Mouse (Mus musculus) gastrocnemius, adult 18-20 months (tissue): Measurements from ENCODE around the gene B4galnt4. TPM values are rescaled to one million over a fixed set of nuclear protein-coding genes. Genes with fewer than 3 reads are reported as not detected.
A peak's percentile ranks its signal among the peaks of the same experiment; 100 is the strongest.

Experiments
- DNase-seq: peaks from one replicate; pipeline ENCODE4 v3.0.0; 2021; ENCODE audit warnings: low spot score
- total RNA-seq, 2 experiments: library from RNA; stranded (reverse); gene quantifications; 2 replicates each; pipeline ENCODE4 v1.2.3; 2021

B4galnt4 gene
- total RNA-seq, 2 experiments from 2014 or later, result not detected

DNA sequence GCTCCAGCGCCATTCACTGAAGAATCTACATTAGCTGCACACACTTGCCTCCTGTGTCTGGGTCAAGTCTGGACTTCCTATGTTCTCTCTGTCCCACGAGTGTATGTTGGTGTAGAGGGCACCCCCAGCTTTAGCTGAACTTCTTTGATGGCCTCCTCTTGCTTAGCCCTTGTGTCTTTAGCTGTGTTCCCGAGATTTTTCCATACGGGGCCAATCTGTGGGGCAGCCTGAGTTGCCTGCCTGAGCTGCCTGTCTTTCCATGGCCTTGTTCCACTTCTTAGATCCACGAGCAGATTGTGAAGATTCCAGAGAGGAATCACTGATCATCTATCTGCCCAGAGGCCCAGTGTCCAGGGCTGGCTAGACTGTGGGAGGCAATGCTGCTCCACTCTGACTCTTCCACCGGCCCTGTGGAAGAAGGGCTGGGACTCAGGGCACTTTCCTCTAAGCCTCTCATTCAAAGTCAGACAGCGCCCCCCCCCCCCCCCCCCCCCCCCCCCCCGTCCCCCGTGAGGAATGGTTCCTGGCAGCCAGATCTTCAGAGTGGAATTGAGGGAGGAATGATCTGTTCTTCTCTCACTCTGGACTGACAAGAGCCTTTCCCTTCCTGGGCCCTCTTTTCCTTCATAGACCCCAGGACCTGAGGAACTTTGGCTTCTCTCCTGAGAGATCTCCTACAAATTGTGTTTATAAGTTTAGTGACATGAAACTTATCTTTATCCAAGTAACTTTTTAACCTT, 19.9 kb upstream of the B4galnt4 start:
- DNase-seq, result no peak

DNA sequence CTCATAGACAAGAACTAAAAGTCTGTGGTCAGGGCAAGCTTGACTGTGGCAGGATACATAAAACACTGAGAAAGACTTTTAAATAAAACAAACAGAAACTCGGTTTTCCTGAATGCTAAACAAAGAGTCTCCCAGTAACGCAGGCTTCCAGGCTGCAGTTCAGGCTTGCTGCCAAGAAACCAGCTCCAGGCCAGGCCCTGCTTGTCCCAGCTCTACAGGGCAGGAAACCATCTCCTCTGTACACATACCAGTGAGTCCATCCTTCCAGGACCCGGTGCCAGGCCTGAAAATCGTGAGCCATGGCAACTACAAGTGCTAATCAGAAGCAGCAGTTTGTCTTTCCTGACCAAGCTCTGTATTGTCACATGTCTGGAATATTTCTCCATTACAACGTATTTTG, 19.2 kb upstream of the B4galnt4 start:
- DNase-seq, result peak; percentile 70

GRCm38 (mm10) chr7:141042539-141042938, 18.4 kb upstream of the B4galnt4 start:
- no peak for DNase-seq

DNA sequence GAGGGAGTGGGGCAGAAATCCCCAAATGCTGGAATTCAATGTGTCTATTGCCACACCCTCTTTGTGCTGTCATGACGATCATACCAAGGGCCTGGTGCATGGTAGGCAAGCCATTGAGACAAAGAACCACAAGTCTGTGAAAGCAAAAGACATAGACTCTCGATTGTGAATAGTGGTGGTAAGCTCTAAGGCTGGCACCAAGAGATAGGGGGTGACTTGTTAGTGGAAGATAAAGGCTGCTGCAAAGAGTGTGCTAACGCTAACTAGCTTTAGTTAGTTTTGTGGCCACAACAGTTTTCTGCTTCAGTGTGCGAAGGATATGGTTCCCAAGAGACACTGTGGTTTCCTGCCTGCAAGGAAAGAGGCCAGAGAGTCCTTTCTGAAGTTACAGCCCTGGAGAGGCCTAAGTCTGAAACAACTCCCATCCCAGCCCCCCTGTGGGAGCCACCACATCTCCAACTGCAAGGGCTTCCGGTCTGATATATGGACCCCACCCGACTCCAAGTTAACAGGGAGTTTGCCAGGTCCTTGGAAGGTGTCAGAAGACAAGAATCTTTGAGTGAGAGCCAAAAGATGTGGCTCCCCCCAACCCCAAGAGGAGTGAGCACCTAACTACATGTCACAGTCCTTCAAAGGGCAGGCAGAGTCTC, 13.8 kb upstream of the B4galnt4 start:
- peak; percentile 53 for DNase-seq

DNA sequence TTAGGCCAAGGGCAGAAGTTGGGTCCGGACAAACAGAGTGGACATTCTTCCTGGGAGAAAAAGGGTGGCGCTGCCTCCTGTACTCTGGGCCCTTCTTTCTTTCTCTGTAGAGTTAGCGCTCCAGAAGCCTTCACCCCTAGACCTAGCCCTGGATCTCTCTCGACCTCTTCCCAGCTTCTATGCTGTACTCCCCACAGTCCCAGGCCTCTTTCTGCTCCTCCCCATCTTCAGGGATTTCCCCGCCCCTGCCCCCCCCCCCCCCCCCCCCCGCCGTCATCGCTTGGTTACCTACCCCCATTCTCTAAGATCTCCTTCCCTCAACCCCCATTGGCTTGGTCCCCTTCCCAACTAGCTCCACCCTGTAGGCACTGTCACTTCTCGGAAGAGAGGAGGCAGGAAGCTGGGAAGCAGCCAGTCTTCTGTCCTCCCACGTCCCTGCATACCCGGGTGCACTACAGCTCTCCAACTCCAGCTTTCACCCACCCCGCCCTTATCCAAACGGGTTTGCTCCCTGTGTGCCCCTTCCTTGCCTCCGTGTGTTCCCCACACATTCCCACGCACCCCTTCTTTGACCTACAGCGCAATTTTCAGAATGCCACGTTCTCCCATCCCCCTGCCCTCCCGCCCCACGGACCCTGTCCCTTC, 13.2 kb upstream of the B4galnt4 start:
- peak; percentile 89 for DNase-seq

DNA sequence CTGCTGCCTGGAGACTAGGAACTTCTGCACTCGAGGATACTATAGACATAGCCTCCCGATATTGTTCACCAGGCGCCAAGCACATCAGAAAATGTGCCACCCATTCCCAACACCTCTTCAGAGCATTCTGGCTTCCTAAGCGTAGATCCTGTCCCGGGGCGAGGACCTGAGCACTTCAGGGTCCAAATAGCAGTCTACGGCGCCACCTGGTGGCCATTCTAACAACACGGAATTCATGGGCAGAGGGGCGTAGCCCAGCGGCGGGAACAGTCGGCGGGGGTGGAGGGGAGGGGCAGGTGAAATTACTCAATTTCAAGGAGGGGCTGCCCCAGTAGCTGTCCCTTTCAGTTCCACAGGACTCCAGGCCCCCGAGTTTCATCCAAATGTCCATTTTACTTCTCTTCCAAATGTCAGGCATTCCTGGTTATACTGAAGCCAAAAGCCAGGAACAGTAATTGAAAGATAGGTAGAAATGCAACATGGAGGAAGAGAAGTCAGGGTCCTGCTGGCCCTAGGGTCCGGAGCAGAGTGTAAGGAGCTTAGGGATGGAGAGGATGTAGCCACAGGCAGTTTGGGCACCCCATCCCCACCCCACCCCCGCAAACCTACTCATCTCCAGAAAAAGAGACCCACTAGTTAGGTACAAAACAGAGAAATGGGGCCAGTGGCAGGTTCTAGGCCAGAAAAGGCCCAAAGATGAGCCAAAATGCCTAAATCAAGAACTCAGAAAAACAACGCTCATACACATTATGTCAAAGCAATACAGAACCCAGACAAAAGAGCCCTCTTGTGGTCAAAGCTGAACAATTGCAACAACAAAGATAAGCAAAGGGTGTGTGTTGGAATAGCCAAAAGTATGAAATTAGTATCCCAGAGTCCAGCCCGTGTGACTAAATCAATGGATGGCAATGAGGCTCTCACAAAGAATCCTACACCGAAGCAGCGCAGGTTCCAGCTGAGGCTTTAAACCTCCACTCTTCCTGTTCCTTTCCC, 12.4 kb upstream of the B4galnt4 start:
- peak; percentile 93 for DNase-seq

- no peak for DNase-seq
Measured at GRCm38 (mm10) chr7:141049326-141049725, 11.6 kb upstream of the B4galnt4 start.

- DNase-seq, result no peak
Measured at GRCm38 (mm10) chr7:141051060-141051685, 9.7 kb upstream of the B4galnt4 start.

DNA sequence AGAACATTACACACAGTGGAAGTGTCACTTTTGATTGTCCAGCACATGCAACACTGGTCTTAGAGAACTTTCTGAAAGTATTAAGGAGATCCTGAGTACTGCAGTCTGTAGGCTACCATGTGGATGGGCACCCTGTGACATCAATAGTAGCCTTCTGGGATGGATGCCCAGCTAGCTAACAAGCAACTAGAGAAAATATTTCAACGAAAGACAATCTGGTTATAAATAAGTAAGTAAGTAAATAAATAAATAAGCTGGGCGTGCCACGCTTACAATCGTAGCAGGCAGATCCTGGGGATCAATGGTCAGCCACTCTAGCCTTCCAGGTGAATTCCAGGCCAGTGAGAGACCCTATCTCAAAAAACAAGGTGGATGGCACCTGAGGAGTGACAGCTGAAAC, 8.9 kb upstream of the B4galnt4 start:
- no peak for DNase-seq

GRCm38 (mm10) chr7:141052421-141052820, 8.5 kb upstream of the B4galnt4 start:
- DNase-seq, result no peak

DNA sequence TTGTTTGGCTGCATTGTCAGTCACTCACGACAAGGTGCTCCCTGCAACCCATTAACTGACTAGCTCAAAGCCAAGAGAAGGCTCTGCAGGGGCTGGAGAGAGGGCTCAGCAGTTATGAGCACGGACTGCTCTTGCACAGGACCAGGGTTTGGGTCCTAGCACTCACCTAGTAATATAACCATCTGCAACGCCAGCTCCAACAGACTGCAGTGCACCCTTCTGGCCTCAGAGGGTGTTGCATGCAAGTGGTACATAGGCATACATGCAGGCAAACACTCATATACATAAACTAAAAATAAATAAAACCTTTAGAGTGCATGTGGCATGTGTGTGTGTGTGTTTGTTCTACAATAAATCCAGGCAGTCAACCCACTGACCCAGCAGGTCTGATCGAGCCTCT, 5.1 kb upstream of the B4galnt4 start:
- no peak for DNase-seq

GRCm38 (mm10) chr7:141056976-141057375, 3.9 kb upstream of the B4galnt4 start:
- no peak for DNase-seq

DNA sequence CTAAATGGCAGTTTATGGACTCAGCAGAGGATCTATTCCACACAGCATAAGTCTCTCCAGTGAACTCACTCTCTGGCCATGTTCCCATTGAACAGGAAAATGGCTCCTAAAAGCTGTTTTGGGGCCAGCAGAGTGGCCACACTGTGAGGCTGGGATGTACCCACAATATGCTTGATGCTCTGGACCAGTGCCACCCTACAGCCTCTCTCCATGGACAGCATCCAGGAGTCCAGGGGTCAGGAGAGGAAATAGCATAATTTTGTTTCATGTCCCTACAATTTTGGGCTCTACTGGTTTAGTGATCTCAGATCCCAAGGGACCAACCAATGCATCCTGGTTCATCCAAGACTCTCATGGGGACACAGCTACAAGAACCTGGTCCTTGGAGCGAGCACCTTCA, 3.4 kb upstream of the B4galnt4 start:
- DNase-seq, result no peak

GRCm38 (mm10) chr7:141058601-141059341, 2.1 kb upstream of the B4galnt4 start:
- no peak for DNase-seq

- no peak for DNase-seq
Measured at GRCm38 (mm10) chr7:141059929-141060328, 975 bp upstream of the B4galnt4 start.

DNA sequence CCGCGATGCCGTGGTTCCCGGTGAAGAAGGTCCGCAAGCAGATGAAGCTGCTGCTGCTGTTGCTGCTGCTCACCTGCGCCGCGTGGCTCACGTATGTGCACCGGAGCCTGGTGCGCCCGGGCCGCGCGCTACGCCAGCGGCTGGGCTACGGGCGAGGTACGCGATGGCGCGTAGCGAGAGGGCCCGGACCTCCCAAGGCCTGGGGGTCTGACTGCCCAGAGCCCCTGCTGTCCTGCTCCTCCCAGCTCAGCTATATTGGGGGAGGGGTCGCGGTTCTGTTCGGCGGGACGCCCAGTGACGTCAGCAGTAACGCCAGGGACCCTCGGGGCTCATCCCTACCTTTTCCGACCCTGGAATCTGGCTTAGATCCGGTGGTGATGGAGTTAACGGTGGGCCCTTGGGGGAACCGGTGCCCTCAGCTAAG, 377 bp downstream of the B4galnt4 start:
- DNase-seq, result no peak

DNA sequence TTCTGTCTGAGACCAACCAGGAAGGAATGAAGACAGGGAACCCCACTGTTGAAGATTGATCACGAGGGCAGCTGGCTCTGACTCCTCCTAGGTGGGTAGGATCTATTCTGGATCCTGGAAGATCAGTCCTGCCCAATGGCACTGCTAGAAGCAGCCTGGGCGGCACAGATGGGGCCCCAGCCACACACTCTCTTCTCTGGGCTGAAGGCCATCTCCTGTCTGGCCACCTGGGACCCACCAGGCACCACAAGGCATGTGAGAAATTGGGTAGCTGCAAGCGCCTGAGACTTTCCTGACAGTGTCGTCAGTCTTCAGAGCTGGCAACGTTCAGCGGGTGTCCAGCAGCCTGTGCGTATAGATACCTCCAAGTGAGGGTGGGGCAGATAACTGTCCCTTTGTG, 1.6 kb downstream of the B4galnt4 start:
- no peak for DNase-seq

- DNase-seq, result no peak
Measured at GRCm38 (mm10) chr7:141063353-141063752, 2.4 kb downstream of the B4galnt4 start.

DNA sequence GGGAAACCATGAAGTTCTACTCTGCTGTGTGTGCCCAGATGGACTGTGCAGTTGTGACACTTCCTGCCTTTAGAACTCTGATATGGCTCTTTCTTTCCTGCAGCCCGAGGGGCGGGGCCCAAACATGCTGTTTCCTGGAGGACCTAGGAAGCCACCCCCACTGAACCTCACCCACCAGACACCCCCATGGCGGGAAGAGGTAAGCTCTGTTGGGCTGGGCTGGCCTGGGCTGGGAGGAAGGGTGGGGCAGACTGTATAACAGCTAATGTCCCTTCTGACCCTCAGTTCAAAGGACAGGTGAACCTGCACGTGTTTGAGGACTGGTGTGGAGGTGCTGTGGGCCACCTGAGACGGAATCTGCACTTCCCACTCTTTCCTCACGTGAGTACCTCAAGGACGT, 3.3 kb downstream of the B4galnt4 start:
- no peak for DNase-seq

GRCm38 (mm10) chr7:141064576-141064975, 3.7 kb downstream of the B4galnt4 start:
- DNase-seq, result no peak
